ENCODE assay signal across 19 mouse cellular contexts in the genomic region with DNA sequence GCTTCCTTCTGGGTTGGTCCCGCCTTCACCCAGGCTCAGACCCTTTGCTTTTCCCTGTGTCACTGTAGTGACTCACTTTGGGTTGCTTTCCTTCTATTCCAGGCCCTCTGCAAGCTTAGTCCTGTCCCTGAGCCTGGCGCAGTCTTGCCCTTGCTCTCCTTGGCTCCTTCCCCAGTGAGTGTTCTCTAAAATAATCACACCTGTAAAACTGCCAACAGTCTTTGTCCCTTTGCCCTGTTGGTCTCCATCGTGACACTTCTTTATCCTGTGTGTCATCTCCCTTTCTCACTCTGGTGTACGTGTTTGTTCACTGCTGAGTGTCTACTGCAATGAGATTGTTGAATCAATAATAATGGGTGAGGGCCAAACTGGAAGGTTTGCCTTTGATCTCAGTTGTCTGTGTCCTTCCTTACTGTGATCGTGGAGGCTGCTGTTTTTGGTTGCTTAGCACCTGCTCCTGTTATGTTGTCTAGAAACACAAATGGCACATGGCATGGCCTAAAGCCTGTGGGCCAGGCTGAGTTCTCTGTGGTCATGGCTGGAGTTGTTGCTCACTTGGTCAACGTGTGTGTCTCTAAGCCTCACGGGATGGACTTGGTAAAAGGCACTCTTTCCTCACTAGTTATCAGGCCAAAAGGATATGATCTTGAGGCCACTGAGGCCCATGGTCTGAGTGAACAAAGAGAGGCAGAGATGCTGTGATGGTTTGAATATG.
DNase-seq lines count a peak whose midpoint lies in the region; TF ChIP-seq lines count a peak whose summit lies in the region.
"Had no signal": no experiment of that assay in that cellular context is flagged by ENCODE, and none has a peak within 500 bp of the region (broad histone marks: within the 10 kb centered on the region; RNA-seq: fewer than 3 reads in every experiment).

No protein-coding gene starts in this region.

- 33% methylated on average over 7 of the region's 7 CpGs for WGBS in liver, adult 2 months
- 84% methylated on average over 7 of the region's 7 CpGs for WGBS in limb, embryonic 10.5 days

- H3K27me3 ChIP-seq in liver, adult 2 months (ENCODE audit: control insufficient read depth, insufficient read depth, low read length) = 0 out of 2 replicates have a peak, but pooled peaks cover 2% of the 10 kb centered on the region
- H3K27me3 ChIP-seq in limb, embryonic 10.5 days (ENCODE audit: low read depth, poor library complexity, severe bottlenecking) = no peaks in the 10 kb centered on the region
- H3K27me3 ChIP-seq: embryonic facial prominence, embryonic 15.5 days; forebrain, embryonic 12.5 days; limb, embryonic 13.5 days; midbrain, embryonic 13.5 days; stomach, embryonic 15.5 days had no signal

- DNase-seq in heart, adult 11 months = peak; percentile 94
- DNase-seq in heart, postnatal 25 days (ENCODE audit: low spot score) = no peak
- DNase-seq in liver, adult 2 months (ENCODE audit: extremely low read depth, low read depth, low spot score) = peak; percentile 97
- DNase-seq in liver = no peak
- peak; percentile 5 for DNase-seq in brain, adult 2 months (ENCODE audit: low read depth, low spot score)
- DNase-seq in heart, postnatal 36 days = peak; percentile 8 to 34
- no peak for DNase-seq in limb, embryonic 10.5 days (ENCODE audit: low spot score)
- DNase-seq in cerebellum, adult 9-10 months = no peak
- DNase-seq: cerebellum, adult 2 months; lung, adult 2 months; right cerebral cortex, adult 18-20 months; spleen, adult 18-20 months; thymus, postnatal 14 days had no signal

- H3K9ac ChIP-seq in liver, adult 2 months (ENCODE audit: low read depth, low read length) = no peak overlapping the region
- H3K9ac ChIP-seq: embryonic facial prominence, embryonic 15.5 days; forebrain, embryonic 12.5 days; limb, embryonic 13.5 days; midbrain, embryonic 13.5 days; stomach, embryonic 15.5 days had no signal

- intact Hi-C loops in heart, postnatal 25 days (cut with DNase I) = no loop called here
- intact Hi-C loops in heart, postnatal 36 days (cut with DNase I) = no loop called here

- H3K79me2 ChIP-seq in liver, adult 2 months (ENCODE audit: control insufficient read depth, insufficient read depth, low read length) = no peaks in the 10 kb centered on the region

- H3K27ac ChIP-seq in liver, adult 2 months (replicated peaks; ENCODE audit: insufficient read depth, low read depth, low read length) = no peak overlapping the region
- H3K27ac ChIP-seq in limb, embryonic 10.5 days = no peak overlapping the region
- H3K27ac ChIP-seq: embryonic facial prominence, embryonic 15.5 days; forebrain, embryonic 12.5 days; limb, embryonic 13.5 days; macrophage; midbrain, embryonic 13.5 days; stomach, embryonic 15.5 days had no signal

- no peaks in the 10 kb centered on the region for H3K9me3 ChIP-seq in limb, embryonic 10.5 days (replicated peaks)
- H3K9me3 ChIP-seq: embryonic facial prominence, embryonic 15.5 days; forebrain, embryonic 12.5 days; limb, embryonic 13.5 days; midbrain, embryonic 13.5 days; stomach, embryonic 15.5 days had no signal

- H3K4me3 ChIP-seq in liver, adult 2 months (ENCODE audit: insufficient read depth, low read depth, low read length) = no peak overlapping the region
- no peak overlapping the region for H3K4me3 ChIP-seq in limb, embryonic 10.5 days
- H3K4me3 ChIP-seq: embryonic facial prominence, embryonic 15.5 days; forebrain, embryonic 12.5 days; limb, embryonic 13.5 days; midbrain, embryonic 13.5 days; stomach, embryonic 15.5 days had no signal

- peaks cover 8% of the 10 kb centered on the region; the same call in 1 of the 2 replicates for H3K4me1 ChIP-seq in liver, adult 2 months (ENCODE audit: control insufficient read depth, insufficient read depth, low read length)
- H3K4me1 ChIP-seq in limb, embryonic 10.5 days = no peaks in the 10 kb centered on the region
- H3K4me1 ChIP-seq: embryonic facial prominence, embryonic 15.5 days; forebrain, embryonic 12.5 days; limb, embryonic 13.5 days; midbrain, embryonic 13.5 days; stomach, embryonic 15.5 days had no signal

- no peaks in the 10 kb centered on the region for H3K36me3 ChIP-seq in liver, adult 2 months (ENCODE audit: control insufficient read depth, insufficient read depth, low read length)
- no peaks in the 10 kb centered on the region for H3K36me3 ChIP-seq in limb, embryonic 10.5 days
- H3K36me3 ChIP-seq: embryonic facial prominence, embryonic 15.5 days; forebrain, embryonic 12.5 days; limb, embryonic 13.5 days; midbrain, embryonic 13.5 days; stomach, embryonic 15.5 days had no signal

- no peak for TF ChIP-seq CTCF in liver, adult 2 months (IDR thresholded peaks at IDR 0.05; ENCODE audit: low read depth, low read length)

- no peak for TF ChIP-seq POLR2A in liver, adult 2 months (IDR thresholded peaks at IDR 0.05; ENCODE audit: extremely low read depth, insufficient read depth, low read length)

Comparison
In these comparisons a context has a peak if more than half of its experiments do, and no peak if none do; other contexts are left out.
1. DNase-seq: peak in heart, adult 11 months (single experiment), liver, adult 2 months (single experiment), brain, adult 2 months (single experiment) and heart, postnatal 36 days (2 of 2); none in heart, postnatal 25 days (single experiment), liver (single experiment), limb, embryonic 10.5 days (single experiment) and cerebellum, adult 9-10 months (single experiment).